Mouse (Mus musculus): ENCODE measurements at regions not wholly inside any gene's neighbourhood (a gene's known extent, or its start where the extent isn't known, plus 50 kb on each side); places are given as distances from the start of the nearest gene placed in this dataset.

DNA sequence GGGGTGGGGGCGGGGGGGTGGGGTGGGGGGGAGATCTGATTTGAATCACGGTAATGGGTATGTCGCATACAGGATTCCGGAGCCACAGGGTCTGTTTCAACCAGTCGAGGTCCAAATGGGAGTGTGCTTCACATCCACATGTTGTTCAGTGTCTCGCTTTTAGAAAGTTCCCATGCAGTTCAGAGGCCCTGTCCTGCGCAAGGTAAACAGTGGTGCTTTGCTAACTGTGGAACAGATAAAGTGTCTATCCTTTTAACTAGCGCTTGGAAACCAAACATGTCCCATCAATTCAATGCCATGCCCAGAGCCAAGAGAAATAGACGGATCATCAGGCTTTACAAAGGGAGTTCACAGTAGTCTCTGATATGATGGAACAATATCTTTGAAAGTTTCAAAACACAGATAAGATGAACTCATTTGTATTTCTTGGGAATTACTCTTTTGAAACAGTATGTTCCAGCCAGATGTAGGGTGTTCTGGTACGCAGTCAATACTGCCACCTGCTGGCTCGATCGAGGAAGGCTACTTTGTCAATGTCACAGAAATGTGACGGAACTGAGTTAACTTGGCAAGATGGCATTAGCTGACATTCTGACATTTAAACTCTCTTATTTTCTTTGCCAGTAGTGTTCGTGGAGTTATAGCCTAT, 72.9 kb upstream of the Gmds start:
- peak; percentile 83 for TF ChIP-seq CTCF (IDR thresholded peaks at IDR 0.05; ENCODE audit: low read depth, low read length)
- TF ChIP-seq POLR2A (IDR thresholded peaks at IDR 0.05; ENCODE audit: extremely low read depth, insufficient read depth, low read length), result no peak
